Mouse (Mus musculus) CH12.LX (cell line): ENCODE measurements around the gene Cdc25a.

Experiments used
- CTCF ChIP-seq, 2 experiments: IDR thresholded peaks in 1 of 2; conservative IDR thresholded peaks in 1 of 2; 2 replicates each; pipeline ENCODE4 v1.5.1; 2011 to 2012; ENCODE audit warnings: low read depth in 2 of 2, low read length in 2 of 2, improper control_type of control experiment in 1 of 2, inconsistent platforms in 1 of 2, mild to moderate bottlenecking in 1 of 2, moderate library complexity in 1 of 2
- ELF1 ChIP-seq: IDR thresholded peaks from 2 replicates; pipeline ENCODE4 v1.6.1; 2014; ENCODE audit warnings: low read depth, mild to moderate bottlenecking, inconsistent platforms, low read length, improper control_type of control experiment
- MAX ChIP-seq: IDR thresholded peaks from 2 replicates; pipeline ENCODE4 v1.6.1; 2011; ENCODE audit warnings: low read length, improper control_type of control experiment
- PAX5 ChIP-seq: IDR thresholded peaks from 2 replicates; pipeline ENCODE4 v1.6.1; 2012; ENCODE audit warnings: low read length, inconsistent platforms, mixed read lengths
- POLR2A ChIP-seq: IDR thresholded peaks from 2 replicates; pipeline ENCODE4 v1.6.1; 2011; ENCODE audit warnings: low read depth, mild to moderate bottlenecking, improper control_type of control experiment, low read length
- USF1 ChIP-seq: IDR thresholded peaks from 2 replicates; pipeline ENCODE4 v1.6.1; 2014; ENCODE audit warnings: low read depth, mild to moderate bottlenecking, inconsistent platforms, low read length, improper control_type of control experiment
- ZC3H11A ChIP-seq: IDR thresholded peaks from 2 replicates; pipeline ENCODE4 v1.6.1; 2012; ENCODE audit warnings: low read depth, mild to moderate bottlenecking, inconsistent platforms, low read length, improper control_type of control experiment
- ZMIZ1 ChIP-seq: IDR thresholded peaks from 2 replicates; pipeline ENCODE4 v1.6.1; 2012; ENCODE audit warnings: low read depth, mild to moderate bottlenecking, inconsistent platforms, low read length, improper control_type of control experiment

GRCm38 (mm10) chr9:109854341-109854740 is 21.0 kb upstream of the Cdc25a start:
- TF ChIP-seq ZC3H11A = no peak
- TF ChIP-seq CTCF (conservative IDR thresholded peaks at IDR 0.05 in 1 of 2, IDR thresholded peaks at IDR 0.05 in 1 of 2; ENCODE audit: low read depth in 2 of 2, low read length in 2 of 2) = no peak
- no peak for TF ChIP-seq PAX5
- no peak for TF ChIP-seq ELF1
- TF ChIP-seq POLR2A = no peak
- TF ChIP-seq MAX = no peak
- TF ChIP-seq ZMIZ1 = no peak
- no peak for TF ChIP-seq USF1
